Mouse (Mus musculus) granulocyte monocyte progenitor cell, adult 5-6 weeks (primary cell): Measurements from ENCODE around the gene Jak1. TPM values are rescaled to one million over a fixed set of nuclear protein-coding genes. Genes with fewer than 3 reads are reported as not detected.
A peak's percentile ranks its signal among the peaks of the same experiment; 100 is the strongest.
"Not testable (repeated sequence)": the region's sequence is repeated elsewhere in the genome, so short reads cannot be mapped to it uniquely, and the experiment has no call there.

Experiments
- ATAC-seq: replicated peaks from 2 replicates; pipeline ENCODE4 v1.8.0; 2016; ENCODE audit warnings: mild to moderate bottlenecking, moderate TSS enrichment, inconsistent platforms; ENCODE audit not compliant: poor library complexity, severe bottlenecking
- total RNA-seq, 2 experiments: library from RNA; stranded (forward) in 1 of 2; stranded (reverse) in 1 of 2; fragments of 200-712, 200-1000 nt in 1 of 2; fragments of >200 nt in 1 of 2; fragmentation: Nextera tagmentation in 1 of 2; gene quantifications; 2 replicates each; pipeline ENCODE4 v1.2.3; 2014 to 2017

The Jak1 gene
- total RNA-seq, 2 experiments from 2014 or later, result 46.7 to 52.4 TPM

DNA sequence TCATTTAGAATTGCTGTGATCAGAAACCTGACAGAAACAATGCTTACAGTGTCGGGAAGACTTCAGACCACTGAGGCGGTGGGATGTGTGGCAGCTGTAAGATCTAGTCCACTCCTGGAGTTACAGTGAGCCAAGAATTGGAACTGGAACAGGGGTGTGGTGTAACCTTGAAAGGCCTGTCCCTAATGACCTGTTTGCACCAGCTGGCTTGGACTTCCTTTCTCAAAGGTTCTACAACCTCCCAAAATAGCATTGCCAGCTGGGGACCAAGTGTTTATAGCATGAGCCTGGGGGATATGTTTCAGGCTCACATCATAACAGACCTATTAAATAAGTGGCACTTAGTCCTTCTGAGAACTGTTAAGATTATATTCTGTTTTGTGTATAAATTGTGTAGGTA, 15.0 kb upstream of the Jak1 start:
- no peak for ATAC-seq

DNA sequence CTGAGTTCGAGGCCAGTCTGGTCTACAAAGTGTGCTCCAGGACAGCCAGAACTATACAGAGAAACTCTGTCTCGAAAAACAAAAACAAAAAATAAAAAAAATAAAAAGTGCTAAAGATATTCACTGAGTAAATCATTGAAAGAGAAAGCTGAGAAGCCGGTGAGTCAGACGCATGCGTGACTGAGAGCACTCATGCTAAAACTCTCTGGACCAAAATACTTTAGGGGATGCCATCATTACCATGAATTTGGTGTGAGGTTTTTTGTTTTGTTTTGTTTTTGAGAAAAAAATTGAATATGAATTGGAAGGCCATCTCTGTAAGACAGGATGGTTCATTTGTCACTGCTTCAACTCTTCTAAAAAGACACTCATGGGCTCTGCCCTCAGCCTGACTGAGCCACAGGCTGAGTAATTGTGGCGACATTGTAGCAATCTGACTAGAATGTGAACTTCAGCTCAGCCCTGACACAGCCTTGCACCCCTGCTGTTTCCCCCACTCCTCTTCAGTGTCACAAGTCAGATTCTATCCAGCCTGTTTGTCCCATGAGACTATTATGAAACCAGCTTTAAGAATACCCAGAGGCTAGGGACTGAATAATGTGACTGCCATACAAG, 11.5 kb upstream of the Jak1 start:
- no peak for ATAC-seq

DNA sequence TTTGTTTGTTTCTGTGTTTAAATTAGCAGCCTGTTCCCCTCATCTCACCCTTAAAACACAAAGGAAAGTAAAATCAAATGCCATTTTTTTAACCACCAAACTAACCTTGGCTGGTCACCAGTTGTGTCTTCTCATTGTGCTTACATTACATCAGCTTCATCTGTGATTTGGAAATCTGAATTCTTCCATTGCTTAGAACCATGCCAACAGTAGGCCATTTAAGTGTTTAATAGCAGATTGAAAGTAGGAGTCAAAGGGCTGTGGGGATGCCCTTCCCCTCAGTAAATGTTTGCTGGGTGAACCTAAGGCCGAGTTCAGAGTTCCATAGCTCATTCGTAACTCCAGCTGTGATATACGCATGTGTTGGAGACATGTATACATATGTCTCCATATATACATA, 10.8 kb upstream of the Jak1 start:
- ATAC-seq, result no peak

DNA sequence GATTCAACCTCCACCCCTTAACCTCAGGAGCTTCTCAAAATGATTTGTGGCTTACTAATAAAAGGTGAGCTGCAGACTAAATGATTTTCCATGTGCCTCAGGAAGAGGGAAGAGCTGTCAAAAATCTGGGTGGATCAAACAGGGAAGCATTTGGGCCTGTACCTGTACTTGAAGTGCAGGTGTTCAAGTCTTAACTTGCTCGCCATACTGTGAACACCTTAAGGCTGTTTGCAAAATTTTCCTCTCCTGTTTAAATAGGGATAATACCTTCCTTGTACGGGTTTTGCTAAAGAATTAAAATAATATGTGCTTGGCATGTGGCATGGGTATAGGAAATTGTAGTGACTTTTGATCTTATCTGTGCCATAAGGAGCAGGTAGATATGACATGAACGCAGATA, 5.7 kb upstream of the Jak1 start:
- no peak for ATAC-seq

DNA sequence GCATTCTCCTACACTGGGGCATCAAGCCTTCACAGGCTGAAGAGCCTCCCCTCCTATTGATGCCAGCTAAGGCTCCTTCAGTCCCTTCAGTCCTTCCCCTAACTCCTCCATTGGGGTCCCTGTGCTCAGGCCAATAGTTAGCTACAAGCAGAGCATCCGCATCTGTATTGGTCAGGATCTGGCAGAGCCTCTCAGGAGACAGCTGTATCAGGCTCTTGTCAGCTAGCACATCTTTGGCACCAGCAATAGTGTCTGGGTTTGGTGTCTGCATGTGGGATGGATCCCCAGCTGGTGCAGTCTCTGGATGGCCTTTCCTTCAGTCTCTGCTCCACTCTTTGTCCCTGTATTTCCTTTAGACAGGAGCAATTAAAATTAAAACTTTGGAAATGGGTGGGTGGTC, 3.4 kb upstream of the Jak1 start:
- ATAC-seq, result not testable (repeated sequence)

DNA sequence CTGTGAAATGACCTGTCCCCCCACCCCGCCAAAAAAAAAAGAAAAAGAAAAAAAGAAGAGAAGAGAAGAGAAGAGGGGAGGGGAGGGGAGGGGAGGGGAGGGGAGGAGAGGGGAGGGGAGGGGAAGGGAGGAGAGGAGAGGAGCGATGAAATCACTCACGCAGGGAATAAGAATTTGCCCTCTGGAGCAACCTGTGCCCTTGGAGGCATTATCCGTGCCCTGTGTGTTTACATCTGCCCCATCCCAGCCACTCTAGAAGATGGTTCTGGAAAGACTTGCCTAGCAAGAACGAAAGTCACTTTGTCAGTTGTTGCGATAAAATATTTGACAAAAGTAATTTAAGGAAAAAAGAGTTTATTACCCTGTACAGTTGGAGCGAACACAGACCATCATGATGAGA, 441 bp upstream of the Jak1 start:
- ATAC-seq, result no peak

DNA sequence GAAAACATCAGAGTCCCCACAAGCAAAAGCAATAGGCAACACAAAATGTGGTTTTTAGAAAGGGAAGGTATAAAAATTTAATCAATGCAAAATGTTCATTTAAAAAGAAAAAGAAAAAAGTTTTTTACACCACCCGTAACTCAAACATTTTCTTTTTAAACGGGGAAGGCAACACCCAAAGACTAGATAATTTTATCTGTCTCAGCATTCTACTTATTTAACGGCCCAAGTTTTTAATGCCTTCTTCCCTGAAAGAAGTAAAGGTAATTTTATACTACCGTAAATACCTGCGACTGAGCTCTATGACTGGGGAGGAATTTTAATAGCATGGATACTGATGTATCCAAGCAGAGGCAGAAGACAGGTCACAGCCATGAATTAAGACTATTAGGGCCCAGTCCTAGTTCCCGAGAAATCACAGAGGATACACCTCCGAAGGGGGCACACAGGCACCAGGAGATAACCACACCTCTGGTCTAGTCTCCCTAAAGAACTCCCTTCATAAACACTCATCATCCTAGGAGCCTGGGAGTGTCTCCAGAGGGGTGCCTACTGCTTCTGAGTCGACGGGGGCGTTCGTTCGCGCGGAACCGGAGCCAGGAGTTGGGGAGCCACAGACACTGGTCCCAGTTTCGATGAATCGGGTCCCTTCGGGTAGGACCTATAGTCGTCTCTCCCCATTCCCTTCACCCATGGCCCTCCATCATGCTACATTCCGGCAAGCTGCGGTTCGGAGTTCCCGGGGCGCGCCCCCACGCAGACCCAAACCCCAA, 928 bp downstream of the Jak1 start:
- peak; percentile 10; the same call in 1 of the 2 replicates for ATAC-seq

DNA sequence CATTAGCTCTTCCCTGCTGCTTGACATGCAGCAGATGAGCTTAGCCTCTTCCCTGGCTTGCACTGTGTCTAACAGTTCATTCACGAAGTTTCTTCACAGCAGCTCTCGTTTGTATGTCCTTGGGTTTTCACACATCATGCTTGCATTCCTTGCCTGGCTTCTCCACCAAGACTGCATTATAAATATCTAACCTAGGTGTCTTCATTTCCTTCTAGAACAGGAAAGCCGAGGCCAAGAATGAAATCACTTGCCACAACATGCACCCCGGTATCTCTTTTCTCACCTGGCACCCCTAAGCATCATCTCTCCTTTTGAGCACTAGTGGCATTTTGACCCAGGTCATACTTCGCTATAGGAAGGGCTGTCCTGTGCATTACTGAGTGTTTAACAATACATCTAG, 3.5 kb downstream of the Jak1 start:
- ATAC-seq, result no peak

DNA sequence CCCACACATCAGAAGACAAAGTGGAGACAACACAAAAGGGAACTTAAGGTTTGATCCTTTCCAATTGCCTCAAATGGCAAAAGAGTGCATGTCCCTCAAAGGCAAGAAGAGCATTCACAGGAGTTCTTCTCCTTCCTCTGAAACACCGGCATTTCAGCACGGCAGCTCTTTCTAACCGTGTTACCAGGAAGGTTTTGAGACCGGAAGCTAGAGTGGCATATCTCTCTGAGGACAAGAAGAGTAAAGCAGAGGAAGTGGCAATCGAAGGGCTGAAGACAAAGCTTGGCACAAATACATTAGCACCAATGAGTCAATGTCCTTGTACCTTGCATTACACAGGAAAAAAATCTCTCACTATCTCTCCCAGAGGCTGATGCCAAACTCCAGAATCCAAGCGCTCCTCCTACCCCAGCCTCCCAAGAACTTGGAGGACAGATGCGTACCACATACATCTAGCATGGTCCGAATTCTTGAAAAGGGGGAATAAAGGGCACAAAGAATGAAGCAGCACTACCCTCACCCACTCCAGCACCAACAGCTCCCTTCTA, 4.3 kb downstream of the Jak1 start:
- ATAC-seq, result peak; percentile 7

DNA sequence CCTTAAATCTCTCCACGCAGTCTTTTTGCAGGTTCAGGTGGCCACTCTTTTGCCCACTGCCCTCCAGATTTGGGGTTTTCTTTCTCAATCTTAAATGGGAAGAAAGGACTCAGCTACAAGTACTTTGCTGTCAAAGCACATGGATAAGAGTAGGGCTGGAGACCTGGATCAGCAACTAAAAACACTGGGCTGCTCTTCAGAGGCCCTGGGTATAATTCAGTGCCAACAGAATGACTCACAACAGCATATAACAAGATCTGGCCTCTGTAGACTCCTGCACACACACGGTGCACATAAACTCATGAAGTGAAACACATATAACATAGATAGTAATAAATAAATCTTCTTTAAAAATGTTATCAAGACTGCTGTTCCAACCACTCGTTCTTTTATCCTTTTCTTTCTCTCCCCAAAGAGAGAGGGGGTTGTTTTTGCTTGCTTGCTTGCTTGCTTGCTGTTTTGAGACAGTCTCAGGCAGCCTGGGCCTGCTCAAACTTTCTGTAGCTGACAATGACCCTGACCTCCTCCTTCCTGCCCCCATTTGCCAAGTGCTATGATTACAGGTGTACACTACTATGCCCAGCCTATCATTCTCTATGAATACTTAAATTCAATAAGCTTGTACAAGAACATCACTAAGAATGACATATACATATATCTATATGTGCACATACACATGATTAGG, 8.4 kb downstream of the Jak1 start:
- ATAC-seq, result no peak

DNA sequence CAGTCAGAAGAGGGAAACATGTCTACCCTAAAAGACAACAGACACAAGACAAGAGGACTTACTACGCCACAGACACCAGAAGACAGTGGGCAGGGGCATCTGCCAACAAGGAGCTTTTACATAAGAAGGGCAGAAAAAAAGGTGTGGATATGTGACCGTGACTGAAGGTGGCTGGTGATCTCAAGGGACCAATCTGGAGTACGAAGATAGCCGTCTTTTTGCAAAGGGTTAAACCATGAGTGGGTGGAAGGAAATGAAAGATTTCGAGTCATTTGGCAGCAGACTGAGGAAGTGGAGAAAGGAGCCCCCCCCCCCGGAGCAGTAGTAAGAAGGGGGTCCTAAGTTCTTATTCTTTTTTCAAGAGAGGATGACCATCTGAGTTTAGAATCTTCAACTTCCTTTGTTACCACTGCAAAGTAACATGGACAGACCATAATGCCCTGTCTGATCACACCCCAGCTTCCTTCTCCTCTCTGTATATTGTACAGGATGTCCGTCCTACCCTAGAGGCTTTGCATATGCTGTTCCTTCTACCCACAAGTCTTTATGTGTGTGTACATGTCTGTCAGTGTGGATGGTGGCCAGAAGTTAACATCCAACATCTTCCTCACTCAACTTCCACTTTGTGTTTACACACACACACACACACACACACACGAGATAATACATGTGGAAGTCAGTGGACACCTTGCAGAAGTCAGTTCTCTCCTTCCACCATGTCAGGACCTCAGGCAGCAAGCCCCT, 10.3 kb downstream of the Jak1 start:
- ATAC-seq, result peak; percentile 31

DNA sequence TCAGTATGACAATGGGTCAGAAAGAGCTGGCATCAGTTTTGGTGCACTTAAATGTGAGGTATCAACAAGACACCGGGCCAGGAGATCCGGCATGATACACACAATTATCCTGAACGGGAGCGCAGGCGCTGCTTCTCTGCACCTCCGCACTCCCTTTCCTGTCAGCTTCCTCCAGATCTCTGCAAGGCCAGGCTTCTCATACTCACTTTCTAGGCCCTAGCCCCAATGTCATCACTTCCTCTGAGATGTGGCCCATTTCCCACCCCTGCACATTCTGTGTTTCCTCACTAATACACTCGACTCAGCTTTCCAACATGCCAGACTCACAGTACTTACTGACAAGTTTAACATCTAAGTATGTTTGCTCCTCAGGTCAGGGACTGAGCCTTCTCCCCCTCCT, 11.1 kb downstream of the Jak1 start:
- peak; percentile 65 for ATAC-seq

DNA sequence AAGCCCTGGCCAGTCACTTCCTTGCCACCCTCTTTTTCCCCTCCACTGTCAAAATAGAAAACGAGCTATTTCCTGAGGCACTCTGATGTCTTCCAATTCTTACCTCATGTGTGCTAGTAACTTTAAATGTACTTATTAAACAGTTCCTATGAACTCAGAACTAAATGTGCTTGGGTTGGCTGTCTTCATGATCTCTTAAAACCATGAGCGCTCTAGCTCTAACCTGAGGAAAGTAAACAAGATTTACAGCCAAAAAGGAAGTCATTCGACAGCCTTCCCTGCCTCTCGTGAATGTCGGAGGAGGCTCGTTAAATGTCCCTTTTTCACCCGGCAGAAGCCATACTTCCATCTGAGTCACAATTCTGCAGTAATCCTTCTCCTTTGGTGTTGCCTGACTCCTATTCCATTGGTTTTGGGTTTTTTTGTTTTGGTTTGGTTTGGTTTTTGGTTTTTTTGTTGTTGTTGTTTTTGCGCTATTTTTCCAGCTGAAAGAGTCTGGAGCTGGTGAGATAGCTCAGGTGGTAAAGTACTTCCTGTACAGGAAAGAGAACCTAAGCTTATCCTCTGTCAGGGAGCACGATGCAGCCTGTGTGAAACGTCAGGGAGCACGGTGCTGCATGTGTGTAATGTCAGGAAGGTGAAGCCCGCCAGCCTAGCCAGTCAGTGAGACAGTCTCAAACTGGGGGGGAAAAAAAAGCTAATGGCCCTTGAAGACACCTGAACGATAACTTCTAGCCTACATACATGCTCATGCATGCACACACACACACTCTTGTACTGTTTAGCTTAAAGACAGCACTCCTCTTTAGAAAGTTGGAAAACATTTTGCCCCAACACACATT, 12.1 kb downstream of the Jak1 start:
- no peak for ATAC-seq

DNA sequence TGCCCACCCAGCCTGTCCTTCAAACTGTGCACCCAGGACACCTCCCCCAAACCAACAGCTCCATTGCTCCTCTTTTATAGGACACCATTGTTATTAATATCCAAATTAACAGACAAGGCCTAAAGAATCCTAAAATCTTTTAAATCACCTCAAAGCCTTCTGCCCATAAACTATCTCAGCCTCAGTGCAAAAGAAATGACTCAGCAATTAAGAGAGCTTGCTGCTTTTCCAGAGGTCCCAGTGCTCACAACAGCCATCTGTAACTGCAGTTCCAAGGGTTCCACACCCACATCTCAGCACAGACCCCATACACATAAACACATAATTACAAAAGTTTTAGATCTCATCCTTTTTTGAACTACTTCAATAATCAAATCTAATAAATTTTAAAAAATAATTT, 13.1 kb downstream of the Jak1 start:
- no peak for ATAC-seq

DNA sequence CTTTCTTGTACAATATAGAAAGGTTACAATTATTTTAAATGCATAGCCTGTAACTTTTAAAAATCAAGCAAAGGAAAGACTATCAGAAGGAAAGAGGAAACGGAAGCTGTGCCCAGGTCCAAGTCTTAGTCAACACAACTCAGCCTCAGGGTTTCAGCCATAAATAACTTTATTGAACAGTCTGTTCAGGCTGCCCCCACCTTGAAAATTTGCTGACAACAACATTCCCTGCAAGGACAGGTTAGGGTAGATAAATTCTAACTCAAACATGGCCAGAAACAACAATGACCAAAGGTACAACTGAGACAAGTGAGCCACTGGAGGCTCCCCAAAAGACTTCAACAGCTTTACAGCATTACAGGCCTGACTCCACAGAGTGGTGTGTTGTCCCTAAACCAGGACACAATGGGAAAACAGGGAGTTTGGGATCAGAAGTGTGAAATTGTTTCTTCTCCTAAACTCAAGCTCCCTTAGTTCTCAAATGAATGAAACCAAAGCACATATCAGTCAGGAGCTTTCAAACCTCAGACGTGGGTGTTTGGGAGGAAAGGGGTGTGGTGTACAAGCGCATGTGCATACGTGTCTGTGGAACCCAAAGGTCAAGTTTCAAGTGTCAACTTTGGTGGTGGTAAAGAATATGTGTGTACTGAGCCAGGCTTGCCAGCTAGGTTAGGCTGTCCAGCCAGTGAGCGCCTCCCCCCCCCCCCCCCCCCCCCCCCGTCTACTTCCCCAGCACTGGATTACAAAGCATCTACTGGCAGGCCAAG, 14.9 kb downstream of the Jak1 start:
- ATAC-seq, result peak; percentile 39

DNA sequence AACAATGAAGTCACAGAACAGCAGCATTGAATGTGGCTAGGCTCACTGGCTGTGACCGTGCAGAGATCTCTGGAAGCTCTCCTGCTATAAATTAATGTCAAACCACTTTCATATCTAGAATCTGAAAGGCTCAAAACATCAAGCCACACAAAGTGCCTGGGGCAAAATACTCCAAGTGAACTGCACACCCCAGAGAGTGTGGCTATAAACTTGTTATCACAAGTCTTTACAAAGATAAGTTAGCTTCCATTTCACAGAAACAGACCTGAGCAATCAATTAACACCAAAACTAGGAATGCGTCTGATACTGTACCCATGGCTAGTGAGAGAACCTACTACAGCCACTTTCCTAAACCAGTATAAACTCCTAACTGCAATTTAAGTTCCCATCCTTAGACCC, 17.7 kb downstream of the Jak1 start:
- no peak for ATAC-seq

DNA sequence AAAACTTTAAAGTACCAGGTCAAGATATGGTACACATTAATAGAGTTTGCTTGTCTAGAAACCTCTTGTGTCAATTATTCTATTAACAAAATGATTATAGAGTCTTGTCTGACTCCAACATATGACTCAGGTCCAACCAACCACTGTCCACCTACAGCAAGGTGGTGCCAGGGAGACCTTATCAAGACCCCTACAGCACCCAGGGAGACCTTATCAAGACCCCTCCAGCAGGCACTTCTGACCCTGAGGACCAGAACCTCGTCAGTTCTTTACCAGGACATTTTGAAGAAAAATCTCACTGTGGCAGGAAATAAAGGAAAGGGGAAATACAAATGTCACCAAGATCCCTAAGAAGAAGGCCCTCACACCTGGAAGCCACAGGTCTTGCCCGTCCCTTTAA, 18.5 kb downstream of the Jak1 start:
- no peak for ATAC-seq

DNA sequence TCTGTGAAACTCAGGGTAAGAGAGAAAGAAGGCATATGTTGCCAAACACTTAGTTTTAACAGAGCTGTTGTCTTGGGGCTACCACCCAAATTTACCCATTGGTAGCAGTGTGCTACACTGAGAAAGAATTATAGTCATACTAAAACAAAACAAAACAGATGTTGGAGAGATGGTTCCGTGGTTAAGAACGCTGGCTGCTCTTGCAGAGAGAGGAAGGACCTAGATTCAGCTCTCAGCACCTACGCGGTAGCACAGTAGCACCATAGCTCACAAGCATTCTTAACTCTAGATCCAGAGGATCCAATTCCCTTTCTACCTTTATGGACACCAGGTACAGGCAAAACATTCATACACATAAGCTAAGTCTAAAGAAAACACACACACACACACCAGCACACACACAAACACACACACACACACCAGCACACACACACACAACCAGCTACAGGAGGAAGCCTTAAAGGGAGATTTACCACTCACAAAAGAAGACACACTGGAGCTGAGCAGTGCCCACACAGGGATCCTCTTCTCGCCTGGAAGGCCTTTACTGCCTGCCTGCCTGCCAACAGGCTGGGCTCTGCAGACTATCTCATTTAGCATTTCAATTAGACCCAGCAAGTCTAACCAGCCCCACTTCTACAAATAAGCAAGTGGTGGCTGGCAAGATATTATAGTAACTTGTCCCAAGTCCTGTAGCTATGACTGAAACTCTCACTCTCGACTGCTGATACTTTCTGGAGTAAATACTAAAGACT, 20.6 kb downstream of the Jak1 start:
- ATAC-seq, result peak; percentile 28; the same call in 1 of the 2 replicates

DNA sequence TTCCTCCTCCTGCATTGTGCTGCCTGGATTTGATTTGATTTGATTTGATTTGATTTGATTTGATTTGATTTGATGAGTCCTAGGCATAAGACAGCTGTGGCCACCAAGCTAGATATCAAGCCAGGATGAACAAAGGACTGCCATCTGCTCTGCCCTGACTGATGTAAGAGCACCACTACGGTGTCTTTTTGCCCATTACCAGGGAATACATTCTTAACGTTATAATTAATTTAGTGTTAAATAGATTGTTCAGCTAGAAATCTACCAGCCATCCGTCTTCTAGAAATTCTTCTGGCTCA, 24.3 kb downstream of the Jak1 start:
- no peak for ATAC-seq
